Mouse (Mus musculus): ENCODE results near the gene 4930451I11Rik. TPM values are rescaled to one million over a fixed set of nuclear protein-coding genes. Genes with fewer than 3 reads are reported as not detected.

Gene 4930451I11Rik
- total and polyA plus RNA-seq, 3 experiments: not detected

GRCm38 (mm10) chr7:126877239-126877638 is 45.8 kb upstream of the 4930451I11Rik start:
- H3K9me3 ChIP-seq (replicated peaks; ENCODE audit: insufficient read depth, low read length): no peaks in the 10 kb centered on the region
- TF ChIP-seq TBP (IDR thresholded peaks at IDR 0.05; ENCODE audit: low read depth, low read length) (no peak), ZMIZ1 (IDR thresholded peaks at IDR 0.05; ENCODE audit: low read depth, low read length) (no peak), NELFE (IDR thresholded peaks at IDR 0.05; ENCODE audit: low read depth, low read length) (no peak), CTCF (IDR thresholded peaks at IDR 0.05 in 2 of 3, conservative IDR thresholded peaks at IDR 0.05 in 1 of 3; ENCODE audit: control insufficient read depth in 1 of 3, insufficient read depth in 1 of 3, low read depth in 2 of 3, low read length in 3 of 3, poor library complexity in 1 of 3, severe bottlenecking in 1 of 3) (no peak)
- peaks cover 9 to 21% of the 10 kb centered on the region in 2 experiments for H3K36me3 ChIP-seq (ENCODE audit: control insufficient read depth in 1 of 2, insufficient read depth in 2 of 2, low read length in 2 of 2)
- H3K27me3 ChIP-seq (ENCODE audit: control insufficient read depth in 1 of 2, insufficient read depth in 2 of 2, low read length in 2 of 2): no peaks in the 10 kb centered on the region
- peaks cover 0 to 5% of the 10 kb centered on the region in 2 experiments; a peak in 1 of 4 replicates for H3K4me1 ChIP-seq (ENCODE audit: control insufficient read depth in 1 of 2, insufficient read depth in 2 of 2, low read length in 2 of 2)
- no peak overlapping the region for H3K9ac ChIP-seq (ENCODE audit: control insufficient read depth, low read depth, low read length, poor library complexity, severe bottlenecking)
- no peak overlapping the region for H3K27ac ChIP-seq (ENCODE audit: control insufficient read depth, low read depth, low read length)
- peaks cover 10% of the 10 kb centered on the region for H3K79me2 ChIP-seq (ENCODE audit: control insufficient read depth, insufficient read depth, low read length, poor library complexity)
- no peak for DNase-seq (ENCODE audit: low read depth, low spot score)
- H3K4me3 ChIP-seq (ENCODE audit: control insufficient read depth in 1 of 2, insufficient read depth in 1 of 2, low read depth in 2 of 2, low read length in 2 of 2): no peak overlapping the region

GRCm38 (mm10) chr7:126870520-126870891 is 39.1 kb upstream of the 4930451I11Rik start:
- Histone ChIP-seq H3K36me3 (ENCODE audit: control insufficient read depth in 1 of 2, insufficient read depth in 2 of 2, low read length in 2 of 2) (peaks cover 4 to 14% of the 10 kb centered on the region in 2 experiments; a peak in 3 of 4 replicates), H3K27ac (ENCODE audit: control insufficient read depth, low read depth, low read length) (no peak overlapping the region), H3K9ac (ENCODE audit: control insufficient read depth, low read depth, low read length, poor library complexity, severe bottlenecking) (no peak overlapping the region), H3K4me1 (ENCODE audit: control insufficient read depth in 1 of 2, insufficient read depth in 2 of 2, low read length in 2 of 2) (no peaks in the 10 kb centered on the region), H3K9me3 (replicated peaks; ENCODE audit: insufficient read depth, low read length) (no peaks in the 10 kb centered on the region), H3K27me3 (ENCODE audit: control insufficient read depth in 1 of 2, insufficient read depth in 2 of 2, low read length in 2 of 2) (no peaks in the 10 kb centered on the region), H3K4me3 (ENCODE audit: control insufficient read depth in 1 of 2, insufficient read depth in 1 of 2, low read depth in 2 of 2, low read length in 2 of 2) (no peak overlapping the region), H3K79me2 (ENCODE audit: control insufficient read depth, insufficient read depth, low read length, poor library complexity) (no peaks in the 10 kb centered on the region)
- TF ChIP-seq ZC3H11A (IDR thresholded peaks at IDR 0.05; ENCODE audit: low read depth, low read length) (no peak), CHD1 (IDR thresholded peaks at IDR 0.05; ENCODE audit: low read depth, low read length) (no peak), ZNF384 (IDR thresholded peaks at IDR 0.05; ENCODE audit: low read depth, low read length) (no peak), NRF1 (IDR thresholded peaks at IDR 0.05; ENCODE audit: insufficient read depth, low read depth, low read length, poor library complexity, severe bottlenecking) (no peak), KAT2A (conservative IDR thresholded peaks at IDR 0.05; ENCODE audit: low read depth, low read length) (no peak), SIN3A (IDR thresholded peaks at IDR 0.05; ENCODE audit: low read length) (no peak), CHD2 (IDR thresholded peaks at IDR 0.05; ENCODE audit: low read length) (no peak), MXI1 (IDR thresholded peaks at IDR 0.05; ENCODE audit: low read depth, low read length) (no peak), USF1 (IDR thresholded peaks at IDR 0.05; ENCODE audit: low read depth, low read length) (no peak), ZMIZ1 (IDR thresholded peaks at IDR 0.05; ENCODE audit: low read depth, low read length) (no peak), POLR2AphosphoS2 (IDR thresholded peaks at IDR 0.05; ENCODE audit: low read length) (no peak), JUND (IDR thresholded peaks at IDR 0.05; ENCODE audit: low read depth, low read length) (no peak), POLR2A (IDR thresholded peaks at IDR 0.05; ENCODE audit: control insufficient read depth in 1 of 2, insufficient read depth in 1 of 2, low read depth in 1 of 2, low read length in 2 of 2, poor library complexity in 1 of 2) (no peak), TBP (IDR thresholded peaks at IDR 0.05; ENCODE audit: low read depth, low read length) (no peak), ZKSCAN1 (IDR thresholded peaks at IDR 0.05; ENCODE audit: low read depth, low read length) (no peak), CTCF (IDR thresholded peaks at IDR 0.05 in 2 of 3, conservative IDR thresholded peaks at IDR 0.05 in 1 of 3; ENCODE audit: control insufficient read depth in 1 of 3, insufficient read depth in 1 of 3, low read depth in 2 of 3, low read length in 3 of 3, poor library complexity in 1 of 3, severe bottlenecking in 1 of 3) (no peak)
- no peak for DNase-seq (ENCODE audit: low read depth, low spot score)

Measured in MEL (cell line).